Mouse (Mus musculus) hematopoietic stem cell, adult 5-6 weeks (primary cell): ENCODE measurements around the gene Sugp1. TPM values are rescaled to one million over a fixed set of nuclear protein-coding genes. Genes with fewer than 3 reads are reported as not detected.
"Not testable (repeated sequence)": the region's sequence is repeated elsewhere in the genome, so short reads cannot be mapped to it uniquely, and the experiment has no call there.

Source experiments
- ATAC-seq, 2 experiments: fragments of 125-278 bp in 1 of 2; replicated peaks in 1 of 2; 2 replicates each; pipeline ENCODE4 v1.8.0; 2016 to 2017; ENCODE audit warnings: inconsistent platforms in 2 of 2, mild to moderate bottlenecking in 2 of 2, moderate number of reproducible peaks in 2 of 2, low read depth in 1 of 2, moderate TSS enrichment in 1 of 2; ENCODE audit not compliant: low FRiP score in 2 of 2, poor library complexity in 2 of 2, severe bottlenecking in 2 of 2, insufficient read depth in 1 of 2, low TSS enrichment in 1 of 2
- total RNA-seq: library from RNA; stranded (forward); fragments of 172-1452, 232-1000 nt; gene quantifications from 2 replicates; pipeline ENCODE4 v1.2.3, GENCODE M21; 2017

Sugp1 gene
- 28.4 and 37.7 TPM in 2 replicates for total RNA-seq

GRCm38 (mm10) chr8:70042583-70043455, at the start of gene Sugp1, which contains the start of gene Mau2:
Gene Sugp1 (plus strand): TSS chr8:70042813.
Gene Mau2 (minus strand): TSS chr8:70042734.
- ATAC-seq, result peak; percentile 95 to 96

GRCm38 (mm10) chr8:69995422-69995775, 47.2 kb upstream of the Sugp1 start:
- no peak for ATAC-seq

- ATAC-seq, result peak; percentile 94 to 95
These were observed 46.6 kb upstream of the Sugp1 start, which contains the start of gene Gatad2a for GRCm38 (mm10) chr8:69995776-69996588. Gene Gatad2a (minus strand): TSS chr8:69996384.

GRCm38 (mm10) chr8:69996589-69997285, 45.9 kb upstream of the Sugp1 start:
- no peak; a peak in 2 of 4 replicates for ATAC-seq

- no peak for ATAC-seq
These were observed 43.9 kb upstream of the Sugp1 start for GRCm38 (mm10) chr8:69998706-69999105.

GRCm38 (mm10) chr8:69999236-69999635, 43.4 kb upstream of the Sugp1 start:
- no peak for ATAC-seq

- ATAC-seq, result no peak
These were observed 42.4 kb upstream of the Sugp1 start for GRCm38 (mm10) chr8:70000226-70000625.

GRCm38 (mm10) chr8:70001176-70001891, 41.3 kb upstream of the Sugp1 start:
- ATAC-seq, result peak; percentile 78 to 85

GRCm38 (mm10) chr8:70001892-70002191, 40.8 kb upstream of the Sugp1 start:
- ATAC-seq, result not testable (repeated sequence)

- peak; percentile 34 to 38; a peak in 2 of 4 replicates for ATAC-seq
These were observed 39.4 kb upstream of the Sugp1 start for GRCm38 (mm10) chr8:70003204-70003657.

- no peak for ATAC-seq
These were observed 38.3 kb upstream of the Sugp1 start for GRCm38 (mm10) chr8:70004345-70004744.

GRCm38 (mm10) chr8:70005178-70005577, 37.4 kb upstream of the Sugp1 start:
- no peak for ATAC-seq

- ATAC-seq, result not testable (repeated sequence)
These were observed 31.8 kb upstream of the Sugp1 start for GRCm38 (mm10) chr8:70010796-70011195.

- no peak for ATAC-seq
These were observed 30.3 kb upstream of the Sugp1 start for GRCm38 (mm10) chr8:70012350-70012749.

- no peak for ATAC-seq
These were observed 29.9 kb upstream of the Sugp1 start for GRCm38 (mm10) chr8:70012763-70013162.

GRCm38 (mm10) chr8:70015017-70015416, 27.6 kb upstream of the Sugp1 start:
- ATAC-seq, result no peak

GRCm38 (mm10) chr8:70023596-70023995, 19.0 kb upstream of the Sugp1 start:
- no peak for ATAC-seq
